Mouse (Mus musculus): ENCODE data around the gene Nmur1.

The Nmur1 gene

GRCm38 (mm10) chr1:86440171-86440886 lies 14.3 kb upstream of the Nmur1 start:
- DNase-seq, result peak; percentile 93 to 97

GRCm38 (mm10) chr1:86439487-86440170 lies 13.6 kb upstream of the Nmur1 start:
- peak in 1 of 2 experiments; percentile 43 for DNase-seq

- peak in 1 of 2 experiments; percentile 51 for DNase-seq
These were observed 12.5 kb upstream of the Nmur1 start for GRCm38 (mm10) chr1:86438501-86438900.

- no peak for DNase-seq
These were observed 11.9 kb upstream of the Nmur1 start for GRCm38 (mm10) chr1:86438014-86438319.

DNA sequence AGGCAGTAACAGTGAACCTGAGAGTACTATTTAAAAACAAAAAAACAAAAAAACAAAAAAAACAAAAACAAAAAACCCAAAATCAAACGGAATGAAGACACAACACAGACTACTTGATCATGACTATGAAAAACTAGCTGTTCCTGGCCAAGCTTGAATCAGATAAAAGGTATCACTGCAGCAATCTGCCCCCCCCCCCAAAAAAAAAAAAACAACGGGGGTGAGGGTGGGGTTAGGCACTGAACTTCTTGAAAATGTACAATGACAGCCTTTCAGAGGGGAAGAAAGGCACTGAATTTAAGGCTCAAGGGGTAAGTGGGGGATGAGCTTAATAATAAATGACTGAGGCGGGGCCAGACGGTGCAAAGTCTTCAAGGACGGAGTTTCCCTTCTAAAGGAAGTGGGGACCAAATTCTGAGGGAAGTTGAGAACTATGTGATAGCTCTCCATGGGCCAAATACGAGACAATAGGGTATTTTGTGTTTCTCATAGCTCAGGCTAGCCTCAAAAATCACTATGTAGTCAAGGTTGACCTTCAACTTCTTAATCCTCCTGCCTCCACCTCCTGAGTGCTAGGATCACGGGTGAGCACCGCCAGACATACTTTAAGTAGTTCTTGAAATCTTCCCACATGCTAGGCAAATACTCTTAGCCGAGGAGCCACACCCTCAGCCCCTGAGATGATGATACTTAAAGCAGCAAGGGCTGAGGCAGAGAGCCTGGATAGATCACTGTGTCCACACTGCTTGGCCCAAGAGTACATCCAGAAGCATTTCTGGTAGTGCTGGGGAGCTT lies 11.4 kb upstream of the Nmur1 start:
- no peak for DNase-seq

- DNase-seq, result peak; percentile 58 to 64
These were observed 9.3 kb upstream of the Nmur1 start for GRCm38 (mm10) chr1:86435302-86435821.

GRCm38 (mm10) chr1:86434439-86435201 lies 8.6 kb upstream of the Nmur1 start:
- DNase-seq, result peak; percentile 94 to 98

DNA sequence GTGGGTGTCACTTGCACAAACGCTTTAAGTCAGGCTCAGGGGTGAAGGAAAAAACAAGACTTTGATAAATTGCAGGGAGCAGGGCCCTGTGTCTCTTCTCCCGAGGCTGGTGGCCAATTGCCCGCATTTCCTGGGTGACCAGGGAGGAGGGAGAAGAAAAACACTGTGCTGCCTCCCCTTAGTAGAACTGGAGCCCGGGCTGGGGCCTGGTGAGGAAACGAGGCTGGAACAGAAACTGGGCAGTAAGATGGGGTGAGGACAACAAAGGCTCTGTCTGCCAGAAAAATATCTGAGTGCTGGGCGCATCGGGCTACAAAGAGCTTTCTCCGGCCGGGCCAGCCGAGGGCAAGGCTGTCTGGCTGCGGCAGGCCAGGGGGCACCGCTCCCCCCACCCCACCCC lies 8.0 kb upstream of the Nmur1 start:
- no peak for DNase-seq

DNA sequence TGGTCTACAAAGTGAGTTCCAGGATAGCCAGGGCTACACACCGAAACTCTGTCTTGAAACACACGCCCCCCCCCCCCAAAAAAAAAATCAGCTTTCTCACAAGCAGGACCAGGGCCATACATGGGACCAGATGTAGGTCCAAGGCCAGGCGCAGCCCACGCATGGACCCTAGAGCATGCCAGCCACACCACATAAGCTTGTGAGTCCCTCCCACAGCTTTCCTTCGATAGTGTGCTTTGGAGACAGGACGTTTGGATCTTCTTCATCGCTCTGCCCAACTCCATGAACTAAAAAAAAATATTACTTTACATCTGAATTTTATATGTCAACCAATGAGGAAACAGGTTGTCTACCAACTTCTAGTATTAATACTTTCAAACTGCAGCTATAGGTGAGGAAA lies 7.3 kb upstream of the Nmur1 start:
- no peak for DNase-seq

DNA sequence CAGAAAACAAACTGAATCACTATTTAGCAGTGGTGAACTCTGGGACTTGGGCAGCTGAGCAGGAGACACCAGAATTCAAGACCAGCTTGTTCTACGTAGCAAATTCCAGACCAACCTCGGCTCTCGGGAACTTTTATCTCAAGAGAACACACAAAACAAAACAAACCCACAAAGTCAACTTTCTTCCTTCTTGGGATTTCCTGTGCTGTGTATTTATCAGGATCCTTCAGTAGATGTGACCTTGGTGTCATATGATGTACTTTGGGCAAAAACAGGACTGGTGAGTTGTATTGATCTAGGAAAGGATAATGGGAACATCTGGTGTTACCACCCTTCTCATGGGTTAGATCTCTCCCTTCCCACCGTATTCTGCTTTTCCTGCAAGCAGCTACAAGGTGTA lies 6.8 kb upstream of the Nmur1 start:
- no peak for DNase-seq

DNA sequence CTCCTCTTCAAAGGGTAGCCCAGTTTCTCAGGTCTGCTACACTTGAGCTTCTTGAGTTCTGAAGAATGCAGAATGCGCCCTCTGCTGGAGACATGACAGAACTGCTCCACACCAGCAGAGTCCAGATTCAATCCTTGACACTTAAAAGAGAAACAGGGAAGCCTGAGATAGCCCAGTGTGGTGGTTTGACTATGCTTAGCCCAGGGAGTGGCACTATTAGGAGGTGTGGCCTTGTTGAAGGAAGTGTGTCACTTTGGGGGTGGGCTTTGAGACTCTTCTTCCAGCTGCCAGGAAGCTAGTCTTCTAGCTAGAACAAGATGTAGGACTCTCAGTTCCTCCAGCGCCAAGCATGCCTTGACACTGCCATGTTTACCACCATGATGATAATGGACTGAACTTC lies 4.0 kb upstream of the Nmur1 start:
- DNase-seq, result peak; percentile 77 to 85

DNA sequence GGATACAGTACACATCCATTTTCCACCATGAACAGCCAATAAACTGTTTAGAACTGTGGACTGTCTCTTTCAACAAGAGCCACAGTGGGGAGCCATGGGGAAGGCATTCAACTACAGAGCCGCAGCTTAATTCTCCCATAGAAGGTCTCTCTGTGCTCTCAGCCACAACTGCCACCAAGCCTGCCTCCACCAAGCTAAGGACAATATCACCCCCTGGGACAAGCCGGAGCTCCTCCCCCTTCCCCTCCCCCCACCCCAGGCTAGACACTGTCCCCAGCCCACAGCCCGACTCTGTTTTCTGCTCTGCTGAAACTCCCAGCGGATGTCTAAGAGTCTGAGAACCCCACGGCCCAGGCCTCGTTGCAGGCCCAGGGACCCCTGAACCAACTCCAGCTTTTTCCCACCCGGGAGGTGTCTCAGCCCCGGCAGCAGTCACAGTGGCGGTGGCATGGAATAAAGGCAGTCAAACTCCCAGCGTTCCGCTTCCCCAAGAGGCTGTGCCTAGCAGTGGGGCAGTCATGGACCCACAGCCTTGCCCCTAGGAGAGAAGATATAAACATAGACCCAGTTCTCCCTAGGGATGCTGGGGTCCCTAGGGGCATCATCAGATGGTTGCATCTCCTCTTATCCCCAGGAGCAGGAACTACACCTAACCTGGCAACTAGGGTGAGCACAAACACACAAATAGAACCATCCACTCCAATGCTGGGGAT lies 1.0 kb downstream of the Nmur1 start:
- no peak for DNase-seq

- DNase-seq, result no peak
These were observed 1.7 kb downstream of the Nmur1 start for GRCm38 (mm10) chr1:86424336-86424735.

DNA sequence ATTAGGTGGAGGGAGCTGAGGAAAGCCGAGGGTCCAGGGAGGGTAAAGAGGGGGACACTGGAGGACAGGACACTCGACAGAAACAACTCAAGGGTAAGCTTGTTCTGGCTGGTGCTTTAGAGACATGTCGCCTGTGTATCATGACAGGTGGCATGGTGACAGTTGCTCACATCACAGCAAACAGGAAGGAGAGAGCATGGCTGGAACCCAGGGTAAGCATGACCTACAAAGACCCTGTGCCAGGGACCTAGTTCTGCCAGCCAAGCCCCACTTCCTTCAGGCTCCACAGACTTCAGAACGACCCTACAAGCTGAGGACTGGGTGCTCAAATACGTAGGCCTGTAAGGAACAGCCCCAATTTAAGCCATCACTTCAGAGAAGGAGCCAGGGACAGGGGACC lies 2.1 kb downstream of the Nmur1 start:
- no peak for DNase-seq

GRCm38 (mm10) chr1:86421007-86421406 lies 5.0 kb downstream of the Nmur1 start:
- no peak for DNase-seq

GRCm38 (mm10) chr1:86416321-86416720 lies 9.7 kb downstream of the Nmur1 start:
- DNase-seq, result peak; percentile 29 to 46

DNA sequence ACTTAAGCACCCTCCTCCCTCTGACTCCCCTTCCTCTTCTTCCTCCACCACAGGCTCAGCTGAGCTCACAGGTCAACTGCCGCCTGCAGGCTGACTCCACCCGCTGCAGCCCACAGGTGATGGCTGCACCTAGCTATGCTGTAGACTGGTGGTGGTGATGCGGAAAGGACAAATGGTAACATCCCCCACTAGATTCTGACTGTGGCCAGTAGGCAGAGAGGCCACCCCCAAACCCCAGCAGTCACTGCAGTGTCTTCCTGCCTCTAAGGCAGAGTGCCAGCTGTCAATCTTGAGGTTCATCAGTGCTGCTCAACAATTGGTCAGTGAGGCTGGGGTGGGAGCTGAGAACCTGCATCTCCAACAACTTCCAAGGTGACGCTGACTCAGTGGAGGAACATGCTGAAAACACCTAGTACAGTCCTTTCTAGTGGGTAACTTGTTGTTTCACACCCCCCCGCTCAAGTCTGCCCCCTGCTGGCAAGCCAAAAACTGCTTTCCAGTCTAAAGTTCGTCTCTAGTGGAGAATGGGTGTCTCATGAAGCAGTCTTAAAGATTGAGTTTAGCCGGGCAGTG lies 10.3 kb downstream of the Nmur1 start:
- DNase-seq, result peak in 1 of 2 experiments; percentile 42

GRCm38 (mm10) chr1:86415144-86415543 lies 10.9 kb downstream of the Nmur1 start:
- no peak for DNase-seq

DNA sequence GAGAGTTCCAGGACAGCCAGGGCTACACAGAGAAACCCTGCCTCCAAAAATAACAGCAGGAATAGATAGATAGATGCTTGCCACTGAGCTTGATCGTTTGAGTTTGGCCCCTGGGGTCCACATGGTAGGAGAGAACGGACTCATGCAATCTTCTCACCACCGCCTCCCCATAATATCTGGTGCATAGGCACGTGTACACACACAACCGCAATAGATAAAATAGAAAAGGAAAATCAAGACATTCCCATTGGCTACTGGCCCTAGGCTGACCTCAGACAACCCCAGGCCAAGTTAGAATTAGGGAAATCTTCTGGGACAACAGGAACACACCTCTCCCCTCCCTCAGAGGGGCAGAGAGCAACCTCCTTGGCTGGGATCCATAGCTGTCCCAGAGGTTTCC lies 11.3 kb downstream of the Nmur1 start:
- DNase-seq, result no peak

GRCm38 (mm10) chr1:86409476-86409875 lies 16.6 kb downstream of the Nmur1 start:
- DNase-seq, result no peak

GRCm38 (mm10) chr1:86408515-86408914 lies 17.5 kb downstream of the Nmur1 start:
- DNase-seq, result no peak

- DNase-seq, result no peak
These were observed 19.1 kb downstream of the Nmur1 start for GRCm38 (mm10) chr1:86406914-86407313.

All from cerebellum, postnatal 25 days (tissue).